Mouse (Mus musculus) MEL (cell line): ENCODE results near the gene Cox7a1. TPM values are rescaled to one million over a fixed set of nuclear protein-coding genes. Genes with fewer than 3 reads are reported as not detected.

Source experiments
- DNase-seq: peaks from one replicate; pipeline ENCODE4 v3.0.0; 2011; ENCODE audit warnings: low read depth, low spot score
- H3K27ac ChIP-seq: 2 replicates; pipeline ENCODE4 v1.5.1; 2012; ENCODE audit warnings: low read depth, mild to moderate bottlenecking, control low read depth, low read length, moderate library complexity; ENCODE audit not compliant: control insufficient read depth
- H3K27me3 ChIP-seq, 2 experiments: fragments of 150-350 bp in 1 of 2; sonication (generic) in 1 of 2; 2 replicates each; pipeline ENCODE4 v1.6.1; 2012; ENCODE audit warnings: low read length in 2 of 2, mild to moderate bottlenecking in 2 of 2, improper control_type of control experiment in 1 of 2, moderate library complexity in 1 of 2; ENCODE audit not compliant: insufficient read depth in 2 of 2, control insufficient read depth in 1 of 2
- H3K36me3 ChIP-seq, 2 experiments: 2 replicates each; pipeline ENCODE4 v1.6.1; 2012 to 2014; ENCODE audit warnings: low read length in 2 of 2, improper control_type of control experiment in 1 of 2, inconsistent platforms in 1 of 2, mild to moderate bottlenecking in 1 of 2; ENCODE audit not compliant: insufficient read depth in 2 of 2, control insufficient read depth in 1 of 2
- H3K4me1 ChIP-seq, 2 experiments: fragments of 150-350 bp in 1 of 2; sonication (generic) in 1 of 2; 2 replicates each; pipeline ENCODE4 v1.6.1; 2012; ENCODE audit warnings: low read length in 2 of 2, improper control_type of control experiment in 1 of 2, mild to moderate bottlenecking in 1 of 2; ENCODE audit not compliant: insufficient read depth in 2 of 2, control insufficient read depth in 1 of 2
- H3K4me3 ChIP-seq, 2 experiments: fragments of 150-350 bp in 1 of 2; sonication (generic) in 1 of 2; 2 replicates each; pipeline ENCODE4 v1.5.1; 2012; ENCODE audit warnings: low read depth in 2 of 2, low read length in 2 of 2, mild to moderate bottlenecking in 2 of 2, moderate library complexity in 2 of 2, control low read depth in 1 of 2, improper control_type of control experiment in 1 of 2; ENCODE audit not compliant: control insufficient read depth in 1 of 2, insufficient read depth in 1 of 2
- H3K79me2 ChIP-seq: 2 replicates; pipeline ENCODE4 v1.6.1; 2012; ENCODE audit warnings: mild to moderate bottlenecking, low read length, moderate library complexity; ENCODE audit not compliant: control insufficient read depth, poor library complexity, insufficient read depth
- H3K9ac ChIP-seq: 2 replicates; pipeline ENCODE4 v1.6.1; 2012; ENCODE audit warnings: low read depth, mild to moderate bottlenecking, control low read depth, low read length, moderate library complexity; ENCODE audit not compliant: control insufficient read depth, poor library complexity, severe bottlenecking
- H3K9me3 ChIP-seq: fragments of 150-350 bp; sonication (generic); replicated peaks from 2 replicates; pipeline ENCODE4 v1.6.1; 2012; ENCODE audit warnings: mild to moderate bottlenecking, low read length, improper control_type of control experiment, moderate library complexity; ENCODE audit not compliant: insufficient read depth
- BHLHE40 ChIP-seq: IDR thresholded peaks from 2 replicates; pipeline ENCODE4 v1.6.1; 2012; ENCODE audit warnings: low read depth, mild to moderate bottlenecking, inconsistent platforms, low read length, improper control_type of control experiment, borderline replicate concordance
- CHD2 ChIP-seq: IDR thresholded peaks from 2 replicates; pipeline ENCODE4 v1.6.1; 2011; ENCODE audit warnings: low read length, improper control_type of control experiment
- CTCF ChIP-seq, 3 experiments: IDR thresholded peaks in 2 of 3; conservative IDR thresholded peaks in 1 of 3; 2 replicates each; pipeline ENCODE4 v1.5.1; 2011 to 2012; ENCODE audit warnings: low read length in 3 of 3, low read depth in 2 of 3, mild to moderate bottlenecking in 2 of 3, improper control_type of control experiment in 1 of 3, inconsistent platforms in 1 of 3, mixed read lengths in 1 of 3, moderate library complexity in 1 of 3; ENCODE audit not compliant: control insufficient read depth in 1 of 3, insufficient read depth in 1 of 3, poor library complexity in 1 of 3, severe bottlenecking in 1 of 3
- E2F4 ChIP-seq: IDR thresholded peaks from 2 replicates; pipeline ENCODE4 v1.6.1; 2011; ENCODE audit warnings: low read depth, low read length, improper control_type of control experiment, borderline replicate concordance
- ELF1 ChIP-seq: IDR thresholded peaks from 2 replicates; pipeline ENCODE4 v1.6.1; 2014; ENCODE audit warnings: low read depth, mild to moderate bottlenecking, inconsistent platforms, low read length, improper control_type of control experiment, moderate library complexity
- EP300 ChIP-seq, 2 experiments: IDR thresholded peaks; 2 replicates each; pipeline ENCODE4 v1.6.1; 2011; ENCODE audit warnings: improper control_type of control experiment in 2 of 2, low read length in 2 of 2, low read depth in 1 of 2, mild to moderate bottlenecking in 1 of 2
- GABPA ChIP-seq: IDR thresholded peaks from 2 replicates; pipeline ENCODE4 v1.6.1; 2012; ENCODE audit warnings: low read depth, mild to moderate bottlenecking, inconsistent platforms, low read length, improper control_type of control experiment, moderate library complexity
- GATA1 ChIP-seq: IDR thresholded peaks from 2 replicates; pipeline ENCODE4 v1.6.1; 2011; ENCODE audit warnings: low read depth, low read length, improper control_type of control experiment
- HCFC1 ChIP-seq: IDR thresholded peaks from 2 replicates; pipeline ENCODE4 v1.6.1; 2012; ENCODE audit warnings: low read depth, mild to moderate bottlenecking, inconsistent platforms, low read length, improper control_type of control experiment, moderate library complexity
- KAT2A ChIP-seq: conservative IDR thresholded peaks from 2 replicates; pipeline ENCODE4 v1.6.1; 2012; ENCODE audit warnings: low read depth, low read length, improper control_type of control experiment, inconsistent platforms
- MAX ChIP-seq: IDR thresholded peaks from 2 replicates; pipeline ENCODE4 v1.6.1; 2011; ENCODE audit warnings: low read length, improper control_type of control experiment
- MAZ ChIP-seq: IDR thresholded peaks from 2 replicates; pipeline ENCODE4 v1.6.1; 2012; ENCODE audit warnings: low read depth, mild to moderate bottlenecking, inconsistent platforms, low read length, improper control_type of control experiment
- MEF2A ChIP-seq: IDR thresholded peaks from 2 replicates; pipeline ENCODE4 v1.6.1; 2014; ENCODE audit warnings: low read depth, mild to moderate bottlenecking, inconsistent platforms, low read length, improper control_type of control experiment; ENCODE audit not compliant: poor library complexity, insufficient replicate concordance, severe bottlenecking; ENCODE audit errors: extremely low read depth
- MXI1 ChIP-seq: IDR thresholded peaks from 2 replicates; pipeline ENCODE4 v1.6.1; 2011; ENCODE audit warnings: mild to moderate bottlenecking, low read depth, low read length, improper control_type of control experiment
- MYB ChIP-seq: IDR thresholded peaks from 2 replicates; pipeline ENCODE4 v1.6.1; 2011; ENCODE audit warnings: mild to moderate bottlenecking, low read depth, low read length, improper control_type of control experiment
- MYC ChIP-seq: IDR thresholded peaks from 2 replicates; pipeline ENCODE4 v1.6.1; 2011; ENCODE audit warnings: low read depth, mild to moderate bottlenecking, low read length, improper control_type of control experiment, moderate library complexity
- NELFE ChIP-seq: IDR thresholded peaks from 2 replicates; pipeline ENCODE4 v1.6.1; 2011; ENCODE audit warnings: low read depth, low read length, improper control_type of control experiment
- NRF1 ChIP-seq: IDR thresholded peaks from 2 replicates; pipeline ENCODE4 v1.6.1; 2014; ENCODE audit warnings: low read depth, mild to moderate bottlenecking, inconsistent platforms, low read length, improper control_type of control experiment, moderate library complexity; ENCODE audit not compliant: poor library complexity, insufficient read depth, severe bottlenecking
- POLR2A ChIP-seq, 2 experiments: IDR thresholded peaks; 2 replicates each; pipeline ENCODE4 v1.6.1; 2011 to 2012; ENCODE audit warnings: low read length in 2 of 2, mild to moderate bottlenecking in 2 of 2, control low read depth in 1 of 2, improper control_type of control experiment in 1 of 2, low read depth in 1 of 2, moderate library complexity in 1 of 2; ENCODE audit not compliant: control insufficient read depth in 1 of 2, insufficient read depth in 1 of 2, poor library complexity in 1 of 2
- POLR2AphosphoS5 ChIP-seq: IDR thresholded peaks from 2 replicates; pipeline ENCODE4 v1.6.1; 2012; ENCODE audit warnings: low read depth, borderline replicate concordance, mild to moderate bottlenecking, inconsistent platforms, low read length, moderate library complexity, mixed read lengths
- RAD21 ChIP-seq: IDR thresholded peaks from 2 replicates; pipeline ENCODE4 v1.6.1; 2011; ENCODE audit warnings: mild to moderate bottlenecking, low read depth, low read length, improper control_type of control experiment
- RCOR1 ChIP-seq: IDR thresholded peaks from 2 replicates; pipeline ENCODE4 v1.6.1; 2012; ENCODE audit warnings: low read depth, mild to moderate bottlenecking, inconsistent platforms, low read length, improper control_type of control experiment
- SIN3A ChIP-seq: IDR thresholded peaks from 2 replicates; pipeline ENCODE4 v1.6.1; 2012; ENCODE audit warnings: low read length, improper control_type of control experiment, inconsistent platforms
- TAL1 ChIP-seq: IDR thresholded peaks from 2 replicates; pipeline ENCODE4 v1.6.1; 2012; ENCODE audit warnings: mild to moderate bottlenecking, inconsistent platforms, low read length, moderate library complexity, mixed read lengths
- TBP ChIP-seq: IDR thresholded peaks from 2 replicates; pipeline ENCODE4 v1.8.0; 2011; ENCODE audit warnings: low read depth, low read length, improper control_type of control experiment
- TCF12 ChIP-seq: IDR thresholded peaks from 2 replicates; pipeline ENCODE4 v1.6.1; 2014; ENCODE audit warnings: low read depth, mild to moderate bottlenecking, inconsistent platforms, low read length, improper control_type of control experiment, moderate library complexity
- UBTF ChIP-seq: IDR thresholded peaks from 2 replicates; pipeline ENCODE4 v1.6.1; 2012; ENCODE audit warnings: low read depth, mild to moderate bottlenecking, inconsistent platforms, low read length, improper control_type of control experiment, moderate library complexity, borderline replicate concordance; ENCODE audit not compliant: insufficient read depth
- USF1 ChIP-seq: IDR thresholded peaks from 2 replicates; pipeline ENCODE4 v1.6.1; 2014; ENCODE audit warnings: low read depth, mild to moderate bottlenecking, inconsistent platforms, low read length, improper control_type of control experiment, moderate library complexity
- USF2 ChIP-seq, 2 experiments: IDR thresholded peaks; 2 replicates each; pipeline ENCODE4 v1.6.1; 2011 to 2012; ENCODE audit warnings: improper control_type of control experiment in 2 of 2, low read length in 2 of 2, borderline replicate concordance in 1 of 2, inconsistent platforms in 1 of 2, low read depth in 1 of 2, mild to moderate bottlenecking in 1 of 2; ENCODE audit not compliant: insufficient read depth in 1 of 2
- ZMIZ1 ChIP-seq: IDR thresholded peaks from 2 replicates; pipeline ENCODE4 v1.6.1; 2012; ENCODE audit warnings: low read depth, mild to moderate bottlenecking, inconsistent platforms, low read length, improper control_type of control experiment, moderate library complexity
- ZNF384 ChIP-seq: IDR thresholded peaks from 2 replicates; pipeline ENCODE4 v1.6.1; 2012; ENCODE audit warnings: low read depth, mild to moderate bottlenecking, inconsistent platforms, low read length, improper control_type of control experiment
- polyA plus RNA-seq, 2 experiments: library from polyadenylated mRNA; stranded (reverse) in 1 of 2; unstranded in 1 of 2; fragments of >175 nt in 1 of 2; fragments of >200 nt in 1 of 2; gene quantifications; 2 replicates each; pipeline versions ENCODE4 v1.2.1 to v1.2.4; 2012; ENCODE audit warnings: low replicate concordance in 2 of 2, low read depth in 1 of 2; ENCODE audit not compliant: insufficient read length in 2 of 2, insufficient read depth in 1 of 2, missing spikeins in 1 of 2
- total RNA-seq: library from RNA; depleted of rRNA; stranded (reverse); fragments of 300-350 nt; gene quantifications from 2 replicates; pipeline ENCODE4 v1.2.3, GENCODE M21; 2012

Cox7a1 gene
- total and polyA plus RNA-seq, 3 experiments, result 8.9 to 11.1 TPM; not detected in 1

- H3K27ac ChIP-seq, result peak within 1 kb of the TSS; percentile 86
- H3K36me3 ChIP-seq, result no peaks in the 10 kb centered on the region
- peak within 1 kb of the TSS; percentile 83 for H3K9ac ChIP-seq
Observed at GRCm38 (mm10) chr7:30231669-30232454, 47.9 kb downstream of the Cox7a1 start, which contains the start of the genes Polr2i and Tbcb. Polr2i (plus strand) TSS chr7:30231948. Tbcb (minus strand) TSS chr7:30232272.

DNA sequence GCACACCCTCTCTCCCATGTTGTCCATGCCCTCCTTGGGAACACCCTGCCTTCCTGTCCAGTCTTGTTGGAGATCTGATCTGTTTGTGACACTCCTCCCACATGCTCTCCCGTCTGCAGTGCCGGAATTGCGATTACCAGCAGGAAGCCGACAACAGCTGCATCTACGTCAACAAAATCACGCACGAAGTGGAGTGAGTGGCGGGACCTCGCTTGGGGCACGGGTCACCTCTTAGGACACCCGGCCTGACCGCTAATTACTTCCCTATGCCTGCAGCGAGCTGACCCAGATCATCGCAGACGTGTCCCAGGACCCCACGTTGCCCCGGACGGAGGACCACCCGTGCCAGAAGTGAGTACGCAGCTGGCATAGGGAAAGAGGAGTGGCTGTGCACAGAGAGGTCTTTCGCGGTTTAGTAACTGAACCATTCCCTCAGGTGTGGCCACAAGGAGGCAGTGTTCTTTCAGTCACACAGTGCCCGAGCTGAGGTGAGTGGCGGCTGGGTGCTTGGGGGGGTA, 48.7 kb downstream of the Cox7a1 start:
- Histone ChIP-seq H3K27ac (no peak overlapping the region; the same call in 1 of the 2 replicates), H3K4me3 (peak overlapping the region; percentile 59 to 81), H3K79me2 (peaks cover 7% of the 10 kb centered on the region), H3K4me1 (peaks cover 0 to 9% of the 10 kb centered on the region in 2 experiments; a peak in 1 of 4 replicates), H3K9me3 (no peaks in the 10 kb centered on the region), H3K9ac (peak overlapping the region; percentile 74), H3K27me3 (no peaks in the 10 kb centered on the region), H3K36me3 (no peaks in the 10 kb centered on the region)
- TF ChIP-seq CTCF (IDR thresholded peaks at IDR 0.05 in 2 of 3, conservative IDR thresholded peaks at IDR 0.05 in 1 of 3; ENCODE audit: control insufficient read depth in 1 of 3, insufficient read depth in 1 of 3, low read depth in 2 of 3, low read length in 3 of 3, poor library complexity in 1 of 3, severe bottlenecking in 1 of 3) (peak; percentile 5 to 50 (median 26); a peak in 4 of 6 replicates), BHLHE40 (no peak), MAX (no peak), GABPA (no peak), GATA1 (no peak)
- DNase-seq, result peak; percentile 41

More at GRCm38 (mm10) chr7:30231669-30232454, 47.9 kb downstream of the Cox7a1 start, which contains the start of the genes Polr2i and Tbcb:
- TF ChIP-seq E2F4 (peak; percentile 59; the same call in 1 of the 2 replicates), POLR2AphosphoS5 (no peak), USF2 (IDR thresholded peaks at IDR 0.05; ENCODE audit: borderline replicate concordance in 1 of 2, insufficient read depth in 1 of 2, low read depth in 1 of 2, low read length in 2 of 2) (no peak), MAZ (peak; percentile 54; the same call in 1 of the 2 replicates), MEF2A (no peak), TCF12 (peak; percentile 32; the same call in 1 of the 2 replicates), EP300 (IDR thresholded peaks at IDR 0.05; ENCODE audit: low read depth in 1 of 2, low read length in 2 of 2) (no peak), ELF1 (peak; percentile 66), ZMIZ1 (peak; percentile 58), USF1 (0 out of 2 replicates have a peak, but pooled peaks have one; percentile 31), TAL1 (no peak), RAD21 (no peak), MXI1 (peak; percentile 27), POLR2A (IDR thresholded peaks at IDR 0.05; ENCODE audit: control insufficient read depth in 1 of 2, insufficient read depth in 1 of 2, low read depth in 1 of 2, low read length in 2 of 2, poor library complexity in 1 of 2) (peak; percentile 44 to 87; a peak in 2 of 4 replicates), NELFE (peak; percentile 63), MAX (peak; percentile 72), SIN3A (peak; percentile 68), TBP (0 out of 2 replicates have a peak, but pooled peaks have one; percentile 43), CHD2 (peak; percentile 58), NRF1 (peak; percentile 90), MYB (no peak), UBTF (no peak), ZNF384 (peak; percentile 97), RCOR1 (no peak), GABPA (no peak), HCFC1 (peak; percentile 84), KAT2A (peak; percentile 44; the same call in 1 of the 2 replicates), MYC (peak; percentile 39; the same call in 1 of the 2 replicates)
- H3K4me3 ChIP-seq, result peak within 1 kb of the TSS; percentile 74 to 81
- no peaks in the 10 kb centered on the region for H3K9me3 ChIP-seq
- H3K4me1 ChIP-seq, result peaks cover 0 to 9% of the 10 kb centered on the region in 2 experiments; a peak in 1 of 4 replicates
- no peaks in the 10 kb centered on the region for H3K27me3 ChIP-seq
- peak; percentile 99 for DNase-seq
- H3K79me2 ChIP-seq, result peaks cover 7% of the 10 kb centered on the region
